Mouse (Mus musculus) heart, embryonic 14.5 days (tissue): ENCODE data around the gene Ntmt1. TPM values are rescaled to one million over a fixed set of nuclear protein-coding genes. Genes with fewer than 3 reads are reported as not detected.
A peak's percentile ranks its signal among the peaks of the same experiment; 100 is the strongest.

Experiments used
- ATAC-seq: fragments of 200-750 bp; cut with Nextera tagmentation; 2 replicates; pipeline ENCODE4 v1.8.0; 2017; ENCODE audit warnings: low read depth, moderate TSS enrichment; ENCODE audit not compliant: insufficient number of reproducible peaks, insufficient read depth, low FRiP score
- H3K27ac ChIP-seq, 2 experiments: fragments of 200-500 bp in 1 of 2; fragments of 300-500 bp in 1 of 2; sonication (generic) in 1 of 2; replicated peaks in 1 of 2; 2 replicates each; pipeline ENCODE4 v1.5.1; 2012 to 2014; ENCODE audit warnings: low read depth in 2 of 2, low read length in 2 of 2, control low read depth in 1 of 2, mild to moderate bottlenecking in 1 of 2, mixed read lengths in 1 of 2; ENCODE audit not compliant: control insufficient read depth in 1 of 2, insufficient read depth in 1 of 2
- H3K27me3 ChIP-seq: fragments of 300-500 bp; sonication (generic); 2 replicates; pipeline ENCODE4 v1.6.1; 2014; ENCODE audit warnings: mild to moderate bottlenecking, low read length, control low read depth; ENCODE audit not compliant: control insufficient read depth, insufficient read depth
- H3K36me3 ChIP-seq: fragments of 300-500 bp; sonication (generic); 2 replicates; pipeline ENCODE4 v1.6.1; 2014; ENCODE audit warnings: mild to moderate bottlenecking, control low read depth, low read length, mixed read lengths; ENCODE audit not compliant: control insufficient read depth, insufficient read depth
- H3K4me1 ChIP-seq, 2 experiments: fragments of 200-500 bp in 1 of 2; fragments of 300-500 bp in 1 of 2; sonication (generic) in 1 of 2; 2 replicates each; pipeline ENCODE4 v1.6.1; 2012 to 2014; ENCODE audit warnings: low read length in 2 of 2, control low read depth in 1 of 2, mixed read lengths in 1 of 2; ENCODE audit not compliant: control insufficient read depth in 2 of 2, insufficient read depth in 2 of 2
- H3K4me2 ChIP-seq: fragments of 300-500 bp; sonication (generic); 2 replicates; pipeline ENCODE4 v1.6.1; 2014; ENCODE audit warnings: mild to moderate bottlenecking, low read length
- H3K4me3 ChIP-seq, 2 experiments: fragments of 200-500 bp in 1 of 2; fragments of 300-500 bp in 1 of 2; sonication (generic) in 1 of 2; 2 replicates each; pipeline ENCODE4 v1.5.1; 2012 to 2014; ENCODE audit warnings: low read length in 2 of 2, mild to moderate bottlenecking in 2 of 2, control low read depth in 1 of 2, low read depth in 1 of 2, moderate library complexity in 1 of 2; ENCODE audit not compliant: control insufficient read depth in 1 of 2, insufficient read depth in 1 of 2
- H3K9ac ChIP-seq: fragments of 300-500 bp; sonication (generic); 2 replicates; pipeline ENCODE4 v1.6.1; 2014; ENCODE audit warnings: mild to moderate bottlenecking, low read length
- H3K9me3 ChIP-seq: fragments of 300-500 bp; sonication (generic); 2 replicates; pipeline ENCODE4 v1.6.1; 2016; ENCODE audit warnings: low read length, control low read depth; ENCODE audit not compliant: control insufficient read depth
- WGBS: fragments of 180-500 bp; shearing (Covaris S2); extraction: QIAGEN DNeasy Blood & Tissue Kit; methylation state at CpG from one replicate; pipeline ENCODE4 v1.1.7; 2014; 5-methylcytosine and 5-hydroxymethylcytosine counted together
- polyA plus RNA-seq: library from polyadenylated mRNA; unstranded; fragments of >200 nt; fragmentation: Nextera tagmentation; extraction: Ambion mirVana; gene quantifications from 2 replicates; pipeline ENCODE4 v1.2.1, GENCODE M21; 2014

Ntmt1 gene
- polyA plus RNA-seq, 1 experiment from 2014 or later = 84.2 TPM

GRCm38 (mm10) chr2:30810573-30810972 is 2.9 kb downstream of the Ntmt1 start:
- WGBS = 79% methylated on average over 7 of the region's 7 CpGs

DNA sequence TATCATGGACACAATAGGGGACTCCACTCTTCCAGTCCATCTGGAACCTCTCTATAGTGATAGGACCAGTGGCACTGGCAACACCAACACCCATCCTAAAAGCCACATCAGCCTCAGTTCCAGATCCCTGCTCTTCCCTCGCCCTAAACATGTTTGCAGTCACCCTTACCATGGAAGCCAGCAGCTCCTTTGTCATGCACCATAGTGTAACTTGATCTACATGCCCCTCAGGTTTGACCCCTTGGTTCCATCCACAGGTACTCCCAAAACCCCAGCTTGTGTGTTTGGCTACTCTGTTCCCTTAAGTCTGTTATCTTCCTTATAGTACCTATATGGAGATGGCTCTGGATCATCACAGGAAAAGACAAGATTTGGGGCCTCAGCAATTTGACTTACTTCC is 8.8 kb downstream of the Ntmt1 start:
- Histone ChIP-seq H3K4me3 (no peak overlapping the region), H3K36me3 (peaks cover 89% of the 10 kb centered on the region), H3K4me2 (no peak overlapping the region), H3K27ac (no peak overlapping the region), H3K27me3 (no peaks in the 10 kb centered on the region), H3K9ac (no peak overlapping the region), H3K9me3 (no peaks in the 10 kb centered on the region; the same call in 1 of the 2 replicates), H3K4me1 (no peaks in the 10 kb centered on the region)
- WGBS = 89% methylated on average over 1 of the region's 1 CpGs
- ATAC-seq = no peak

More at GRCm38 (mm10) chr2:30810573-30810972, 2.9 kb downstream of the Ntmt1 start:
- H3K9me3 ChIP-seq = no peaks in the 10 kb centered on the region
- H3K36me3 ChIP-seq = peaks cover 36% of the 10 kb centered on the region
- no peak for ATAC-seq
- no peak overlapping the region for H3K4me2 ChIP-seq
- H3K27me3 ChIP-seq = no peaks in the 10 kb centered on the region
- 0 out of 2 replicates have a peak overlapping the region, but pooled peaks have one; percentile 2 for H3K9ac ChIP-seq
- no peak overlapping the region for H3K4me3 ChIP-seq
- H3K4me1 ChIP-seq = peaks cover 10 to 18% of the 10 kb centered on the region in 2 experiments
- H3K27ac ChIP-seq = no peak overlapping the region

DNA sequence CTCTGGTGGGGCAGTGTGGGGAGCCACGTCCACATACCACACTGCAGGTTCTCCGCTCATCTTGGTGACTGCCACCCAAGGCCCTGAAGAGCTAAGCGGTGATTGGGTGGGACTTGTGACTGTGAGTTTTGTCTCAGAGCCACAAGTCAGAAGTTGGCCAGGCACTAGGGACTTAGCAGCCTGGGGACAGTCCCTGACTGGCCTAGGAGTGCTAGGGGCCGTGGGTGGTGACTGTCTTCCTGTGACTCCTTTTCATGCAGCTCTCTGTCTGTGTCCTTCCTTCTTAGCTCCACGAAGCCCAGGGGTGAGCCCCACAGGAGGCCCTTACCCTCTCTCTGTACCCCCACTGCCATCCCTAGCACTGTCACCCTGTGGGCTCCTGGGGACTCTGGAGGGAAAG is 12.2 kb downstream of the Ntmt1 start:
- WGBS = 89% methylated on average over 5 of the region's 5 CpGs

GRCm38 (mm10) chr2:30821073-30821472 is 13.4 kb downstream of the Ntmt1 start:
- no peak overlapping the region for H3K4me2 ChIP-seq
- ATAC-seq = no peak
- no peaks in the 10 kb centered on the region for H3K27me3 ChIP-seq
- no peak overlapping the region for H3K4me3 ChIP-seq
- no peak overlapping the region for H3K9ac ChIP-seq
- H3K4me1 ChIP-seq = peaks cover 0 to 6% of the 10 kb centered on the region in 2 experiments; a peak in 2 of 4 replicates
- H3K27ac ChIP-seq = no peak overlapping the region
- WGBS = 89% methylated on average over 3 of the region's 3 CpGs
- H3K36me3 ChIP-seq = peaks cover 92% of the 10 kb centered on the region
- H3K9me3 ChIP-seq = no peaks in the 10 kb centered on the region; the same call in 1 of the 2 replicates

More for the DNA sequence above, 12.2 kb downstream of the Ntmt1 start:
- no peak for ATAC-seq
- H3K36me3 ChIP-seq = peaks cover 92% of the 10 kb centered on the region
- H3K4me2 ChIP-seq = no peak overlapping the region
- peaks cover 0 to 6% of the 10 kb centered on the region in 2 experiments; a peak in 2 of 4 replicates for H3K4me1 ChIP-seq
- H3K9me3 ChIP-seq = no peaks in the 10 kb centered on the region; the same call in 1 of the 2 replicates
- H3K9ac ChIP-seq = no peak overlapping the region
- H3K27ac ChIP-seq = no peak overlapping the region
- no peaks in the 10 kb centered on the region for H3K27me3 ChIP-seq
- no peak overlapping the region for H3K4me3 ChIP-seq

GRCm38 (mm10) chr2:30822460-30822859 is 14.8 kb downstream of the Ntmt1 start:
- no peaks in the 10 kb centered on the region for H3K27me3 ChIP-seq
- ATAC-seq = no peak
- H3K4me3 ChIP-seq = no peak overlapping the region
- H3K9me3 ChIP-seq = no peaks in the 10 kb centered on the region; the same call in 1 of the 2 replicates
- H3K4me2 ChIP-seq = no peak overlapping the region
- no peak overlapping the region for H3K27ac ChIP-seq
- peaks cover 89% of the 10 kb centered on the region for H3K36me3 ChIP-seq
- peaks cover 6 to 16% of the 10 kb centered on the region in 2 experiments for H3K4me1 ChIP-seq
- H3K9ac ChIP-seq = no peak overlapping the region
- 93% methylated on average over 8 of the region's 8 CpGs for WGBS

- Histone ChIP-seq H3K36me3 (peaks cover 78% of the 10 kb centered on the region), H3K27me3 (no peaks in the 10 kb centered on the region), H3K4me2 (no peak overlapping the region), H3K4me1 (peaks cover 8 to 20% of the 10 kb centered on the region in 2 experiments), H3K4me3 (no peak overlapping the region), H3K9ac (no peak overlapping the region), H3K9me3 (no peaks in the 10 kb centered on the region; the same call in 1 of the 2 replicates), H3K27ac (peak overlapping the region in 1 of 2 experiments; percentile 31; a peak in 1 of 4 replicates)
- ATAC-seq = 0 out of 2 replicates have a peak, but pooled peaks have one; percentile 9
- 56% methylated on average over 13 of the region's 13 CpGs for WGBS
These were observed 15.9 kb downstream of the Ntmt1 start for GRCm38 (mm10) chr2:30823385-30824153.

GRCm38 (mm10) chr2:30826825-30827748 is 19.5 kb downstream of the Ntmt1 start:
- peak overlapping the region; percentile 93 for H3K9ac ChIP-seq
- 28% methylated on average over 26 of the region's 26 CpGs for WGBS
- no peak for ATAC-seq
- H3K4me1 ChIP-seq = peaks cover 9 to 20% of the 10 kb centered on the region in 2 experiments
- H3K36me3 ChIP-seq = peaks cover 48% of the 10 kb centered on the region
- H3K4me3 ChIP-seq = peak overlapping the region; percentile 61 to 94
- H3K4me2 ChIP-seq = peak overlapping the region; percentile 95
- H3K27me3 ChIP-seq = no peaks in the 10 kb centered on the region
- no peaks in the 10 kb centered on the region for H3K9me3 ChIP-seq
- H3K27ac ChIP-seq = peak overlapping the region; percentile 29 to 69
